Mouse (Mus musculus): ENCODE data around the gene Kazn.

DNA sequence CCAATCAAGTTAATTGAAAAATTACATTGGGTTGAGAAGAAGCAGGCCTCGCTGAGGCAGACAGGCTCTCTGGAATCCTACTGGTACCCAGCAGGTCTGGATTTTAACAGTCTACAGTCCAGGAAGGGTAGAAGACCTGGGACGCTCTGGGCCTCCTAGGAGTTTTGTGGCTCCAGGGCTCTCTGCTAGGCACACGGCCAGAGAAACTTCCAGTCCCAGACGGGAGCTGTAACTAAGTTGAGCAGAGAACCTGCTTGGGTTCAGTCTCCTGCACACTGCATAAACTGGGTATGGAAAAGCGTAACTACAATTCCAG, 17.5 kb downstream of the Kazn start:
- TF ChIP-seq CTCF (IDR thresholded peaks at IDR 0.05; ENCODE audit: control insufficient read depth, insufficient read depth, low read length) (no peak), POLR2A (IDR thresholded peaks at IDR 0.05; ENCODE audit: borderline replicate concordance, control insufficient read depth, low read depth, low read length) (no peak)
